Mouse (Mus musculus) C2C12 (cell line): ENCODE measurements at regions not wholly inside any gene's neighbourhood (a gene's known extent, or its start where the extent isn't known, plus 50 kb on each side); places are given as distances from the start of the nearest gene placed in this dataset.

Experiments used
- CEBPB ChIP-seq: IDR thresholded peaks from one replicate; pipeline ENCODE4 v1.6.1; 2011; ENCODE audit warnings: low read depth, mild to moderate bottlenecking, control low read depth, moderate library complexity
- CTCF ChIP-seq: IDR thresholded peaks from one replicate; pipeline ENCODE4 v1.5.1; 2011; ENCODE audit not compliant: control insufficient read depth, insufficient read depth, insufficient read length
- MYOD1 ChIP-seq: IDR thresholded peaks from one replicate; pipeline ENCODE4 v1.6.1; 2011; ENCODE audit warnings: low read depth; ENCODE audit not compliant: control insufficient read depth, insufficient read length
- USF1 ChIP-seq: IDR thresholded peaks from one replicate; pipeline ENCODE4 v1.6.1; 2011; ENCODE audit warnings: low read depth, mild to moderate bottlenecking, control low read depth, moderate library complexity

DNA sequence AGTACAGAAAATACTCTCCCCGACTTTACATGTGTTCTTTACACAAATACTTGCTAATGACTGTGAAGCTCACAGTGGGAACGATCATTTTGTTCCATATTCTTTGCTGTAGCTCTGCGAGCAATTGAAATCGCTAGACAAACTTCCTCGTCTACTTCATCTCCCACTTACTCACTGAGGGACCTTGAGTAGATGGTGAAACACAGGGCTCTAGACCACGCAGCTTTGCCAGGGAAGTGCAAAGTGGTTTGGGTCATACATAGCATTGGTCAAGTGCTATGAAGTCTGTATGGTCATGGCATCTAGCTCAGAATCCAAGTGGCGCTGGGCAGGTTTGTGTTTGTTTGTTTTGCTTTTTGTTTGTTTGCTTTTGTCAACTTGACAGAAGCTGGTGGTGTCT, 1174.0 kb upstream of the A1bg start:
- TF ChIP-seq CTCF: no peak
- TF ChIP-seq MYOD1: no peak
- no peak for TF ChIP-seq USF1
- no peak for TF ChIP-seq CEBPB
